19 mouse cellular contexts compared by ENCODE assay signal in the genomic region with DNA sequence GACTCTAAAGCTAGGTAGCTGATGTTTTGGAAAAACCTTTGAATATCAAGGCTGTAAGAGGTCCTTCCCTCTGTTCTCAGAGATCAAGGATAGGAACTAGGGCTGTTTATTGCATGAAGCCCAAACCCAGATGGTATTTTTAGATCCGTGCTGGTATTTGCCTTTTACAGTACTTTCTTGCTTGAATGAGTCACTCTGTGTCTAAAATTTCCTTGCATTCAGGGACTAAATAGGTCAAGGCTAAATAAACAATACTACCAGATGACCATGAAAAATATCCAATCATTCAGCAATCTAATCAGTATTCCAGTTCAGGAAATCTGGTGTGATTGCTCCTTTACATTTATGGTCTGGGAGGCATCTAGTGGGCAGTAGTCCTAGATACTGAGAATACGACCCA.
"Had no signal": no experiment of that assay in that cellular context is flagged by ENCODE, and none has a peak within 500 bp of the region (broad histone marks: within the 10 kb centered on the region; RNA-seq: fewer than 3 reads in every experiment).

No protein-coding gene starts in this region.

- H3K4me3 ChIP-seq: kidney, embryonic 15.5 days; left cerebral cortex, adult 2 months; midbrain, embryonic 12.5 days; myocyte; neural tube, embryonic 13.5 days; stomach, embryonic 15.5 days had no signal

- DNase-seq: kidney, postnatal 10 days; kidney, postnatal 36 days; layer of hippocampus, postnatal 36 days; liver, postnatal 0 days; lung, embryonic 14.5 days; retina, postnatal 1 day; right cerebral cortex, postnatal 25 days; spleen, adult 18-20 months; thymus, postnatal 25 days had no signal

- H3K27ac ChIP-seq: kidney, embryonic 15.5 days; left cerebral cortex, adult 2 months; liver, embryonic 14.5 days; macrophage; midbrain, embryonic 12.5 days; neural tube, embryonic 13.5 days; stomach, embryonic 15.5 days had no signal

- H3K27me3 ChIP-seq: kidney, embryonic 15.5 days; midbrain, embryonic 12.5 days; neural tube, embryonic 13.5 days; stomach, embryonic 15.5 days had no signal

- H3K4me1 ChIP-seq: kidney, embryonic 15.5 days; midbrain, embryonic 12.5 days; neural tube, embryonic 13.5 days; stomach, embryonic 15.5 days had no signal

- H3K9ac ChIP-seq: kidney, embryonic 15.5 days; liver, embryonic 14.5 days; liver, postnatal 0 days; lung, embryonic 14.5 days; midbrain, embryonic 12.5 days; neural tube, embryonic 13.5 days; stomach, embryonic 15.5 days had no signal

- H3K4me2 ChIP-seq: kidney, embryonic 15.5 days; lung, embryonic 14.5 days; midbrain, embryonic 12.5 days; neural tube, embryonic 13.5 days; stomach, embryonic 15.5 days had no signal

- H3K36me3 ChIP-seq: kidney, embryonic 15.5 days; midbrain, embryonic 12.5 days; neural tube, embryonic 13.5 days; stomach, embryonic 15.5 days had no signal

- H3K9me3 ChIP-seq: kidney, embryonic 15.5 days; midbrain, embryonic 12.5 days; neural tube, embryonic 13.5 days; stomach, embryonic 15.5 days had no signal

- ATAC-seq: liver, postnatal 0 days; lung, postnatal 0 days; midbrain, embryonic 16.5 days had no signal
